Mouse (Mus musculus): Measurements from ENCODE around the gene Bik. TPM values are rescaled to one million over a fixed set of nuclear protein-coding genes. Genes with fewer than 3 reads are reported as not detected.

Bik gene
- total and polyA plus RNA-seq, 3 experiments: 7.6 to 10.2 TPM; not detected in 1

- H3K4me3 ChIP-seq (ENCODE audit: control insufficient read depth in 1 of 2, insufficient read depth in 1 of 2, low read depth in 2 of 2, low read length in 2 of 2): no peak overlapping the region
- H3K27ac ChIP-seq (ENCODE audit: control insufficient read depth, low read depth, low read length): no peak overlapping the region
These were observed 2.3 kb upstream of the Bik start for GRCm38 (mm10) chr15:83524333-83524729.

GRCm38 (mm10) chr15:83527092-83527437, 403 bp downstream of the Bik start:
- peaks cover 0 to 4% of the 10 kb centered on the region in 2 experiments; a peak in 1 of 4 replicates for H3K4me1 ChIP-seq (ENCODE audit: control insufficient read depth in 1 of 2, insufficient read depth in 2 of 2, low read length in 2 of 2)
- 0 out of 2 replicates have a peak, but pooled peaks have one; percentile 5 for TF ChIP-seq SIN3A (IDR thresholded peaks at IDR 0.05; ENCODE audit: low read length)
- peak; percentile 9; the same call in 1 of the 2 replicates for TF ChIP-seq MAX (IDR thresholded peaks at IDR 0.05; ENCODE audit: low read length)
- TF ChIP-seq HCFC1 (IDR thresholded peaks at IDR 0.05; ENCODE audit: low read depth, low read length): peak; percentile 5; the same call in 1 of the 2 replicates
- TF ChIP-seq MYC (IDR thresholded peaks at IDR 0.05; ENCODE audit: low read depth, low read length): no peak
- H3K9me3 ChIP-seq (replicated peaks; ENCODE audit: insufficient read depth, low read length): no peaks in the 10 kb centered on the region
- peak overlapping the region; percentile 68 to 94 for H3K4me3 ChIP-seq (ENCODE audit: control insufficient read depth in 1 of 2, insufficient read depth in 1 of 2, low read depth in 2 of 2, low read length in 2 of 2)
- H3K27ac ChIP-seq (ENCODE audit: control insufficient read depth, low read depth, low read length): no peak overlapping the region
- no peak for DNase-seq (ENCODE audit: low read depth, low spot score)
- peaks cover 4 to 9% of the 10 kb centered on the region in 2 experiments; a peak in 3 of 4 replicates for H3K27me3 ChIP-seq (ENCODE audit: control insufficient read depth in 1 of 2, insufficient read depth in 2 of 2, low read length in 2 of 2)
- H3K79me2 ChIP-seq (ENCODE audit: control insufficient read depth, insufficient read depth, low read length, poor library complexity): peaks cover 1% of the 10 kb centered on the region; the same call in 1 of the 2 replicates
- H3K9ac ChIP-seq (ENCODE audit: control insufficient read depth, low read depth, low read length, poor library complexity, severe bottlenecking): peak overlapping the region; percentile 75
- no peaks in the 10 kb centered on the region for H3K36me3 ChIP-seq (ENCODE audit: control insufficient read depth in 1 of 2, insufficient read depth in 2 of 2, low read length in 2 of 2)

More at GRCm38 (mm10) chr15:83524333-83524729, 2.3 kb upstream of the Bik start:
- Histone ChIP-seq H3K79me2 (ENCODE audit: control insufficient read depth, insufficient read depth, low read length, poor library complexity) (peaks cover 1% of the 10 kb centered on the region; the same call in 1 of the 2 replicates), H3K4me1 (ENCODE audit: control insufficient read depth in 1 of 2, insufficient read depth in 2 of 2, low read length in 2 of 2) (peaks cover 0 to 4% of the 10 kb centered on the region in 2 experiments; a peak in 1 of 4 replicates), H3K27me3 (ENCODE audit: control insufficient read depth in 1 of 2, insufficient read depth in 2 of 2, low read length in 2 of 2) (peaks cover 4 to 12% of the 10 kb centered on the region in 2 experiments; a peak in 3 of 4 replicates), H3K9ac (ENCODE audit: control insufficient read depth, low read depth, low read length, poor library complexity, severe bottlenecking) (no peak overlapping the region), H3K36me3 (ENCODE audit: control insufficient read depth in 1 of 2, insufficient read depth in 2 of 2, low read length in 2 of 2) (no peaks in the 10 kb centered on the region), H3K9me3 (replicated peaks; ENCODE audit: insufficient read depth, low read length) (no peaks in the 10 kb centered on the region)
- no peak for DNase-seq (ENCODE audit: low read depth, low spot score)
- TF ChIP-seq CHD1 (IDR thresholded peaks at IDR 0.05; ENCODE audit: low read depth, low read length) (no peak), GATA1 (IDR thresholded peaks at IDR 0.05; ENCODE audit: low read depth, low read length) (no peak), MYB (IDR thresholded peaks at IDR 0.05; ENCODE audit: low read depth, low read length) (no peak), ZKSCAN1 (IDR thresholded peaks at IDR 0.05; ENCODE audit: low read depth, low read length) (no peak), NRF1 (IDR thresholded peaks at IDR 0.05; ENCODE audit: insufficient read depth, low read depth, low read length, poor library complexity, severe bottlenecking) (no peak), EP300 (IDR thresholded peaks at IDR 0.05; ENCODE audit: low read depth in 1 of 2, low read length in 2 of 2) (no peak), SIN3A (IDR thresholded peaks at IDR 0.05; ENCODE audit: low read length) (no peak), MYC (IDR thresholded peaks at IDR 0.05; ENCODE audit: low read depth, low read length) (no peak), ZC3H11A (IDR thresholded peaks at IDR 0.05; ENCODE audit: low read depth, low read length) (no peak), MAFK (IDR thresholded peaks at IDR 0.05; ENCODE audit: borderline replicate concordance, low read depth, low read length) (no peak), MEF2A (IDR thresholded peaks at IDR 0.05; ENCODE audit: extremely low read depth, insufficient replicate concordance, low read depth, low read length, poor library complexity, severe bottlenecking) (no peak), BHLHE40 (IDR thresholded peaks at IDR 0.05; ENCODE audit: borderline replicate concordance, low read depth, low read length) (no peak), HCFC1 (IDR thresholded peaks at IDR 0.05; ENCODE audit: low read depth, low read length) (no peak), POLR2AphosphoS2 (IDR thresholded peaks at IDR 0.05; ENCODE audit: low read length) (no peak), E2F4 (IDR thresholded peaks at IDR 0.05; ENCODE audit: borderline replicate concordance, low read depth, low read length) (no peak), TAL1 (IDR thresholded peaks at IDR 0.05; ENCODE audit: low read length) (no peak)
